Mouse (Mus musculus): ENCODE data around the gene Tspan9.
A peak's percentile ranks its signal among the peaks of the same experiment; 100 is the strongest.

Tspan9 gene

DNA sequence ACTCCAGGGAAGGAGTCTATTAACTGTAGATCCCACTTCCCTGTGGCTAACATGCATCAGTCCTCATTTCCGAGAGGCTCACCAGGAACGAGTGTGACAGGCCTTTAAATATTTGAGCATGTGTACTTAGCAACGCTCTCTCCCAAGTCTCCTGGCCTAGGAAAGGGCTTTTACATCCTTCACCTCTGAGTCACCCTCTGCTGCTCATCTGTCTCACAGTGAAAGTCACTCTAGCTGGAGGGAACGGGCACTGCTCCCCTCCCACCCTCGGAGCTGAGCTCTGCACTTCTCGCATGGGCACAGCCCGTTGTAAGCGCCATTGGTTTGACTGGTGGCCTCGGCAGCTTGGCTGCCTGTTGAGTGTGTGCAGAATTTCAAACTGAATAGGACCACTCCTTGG lies 169.4 kb downstream of the Tspan9 start:
- no peak for DNase-seq

DNA sequence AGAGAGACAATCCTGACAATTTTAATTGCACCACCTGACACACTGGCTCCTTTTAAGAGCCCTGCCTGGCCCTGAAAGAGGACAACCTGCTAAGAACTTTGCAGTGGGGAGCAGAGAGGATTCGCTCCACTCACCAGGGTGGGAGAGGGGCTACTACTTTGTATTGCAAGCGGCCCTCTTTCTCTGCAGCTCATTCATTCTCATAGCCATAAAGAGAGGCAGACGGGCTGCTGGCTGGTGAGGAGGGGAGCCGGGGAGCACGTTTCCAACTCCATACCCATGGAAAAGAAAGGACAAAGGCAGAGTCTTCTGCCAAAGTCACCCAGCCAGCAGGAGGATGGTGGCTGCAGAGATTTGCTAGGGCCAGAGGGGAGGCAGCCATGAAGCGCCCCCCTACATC lies 169.8 kb downstream of the Tspan9 start:
- no peak for DNase-seq

DNA sequence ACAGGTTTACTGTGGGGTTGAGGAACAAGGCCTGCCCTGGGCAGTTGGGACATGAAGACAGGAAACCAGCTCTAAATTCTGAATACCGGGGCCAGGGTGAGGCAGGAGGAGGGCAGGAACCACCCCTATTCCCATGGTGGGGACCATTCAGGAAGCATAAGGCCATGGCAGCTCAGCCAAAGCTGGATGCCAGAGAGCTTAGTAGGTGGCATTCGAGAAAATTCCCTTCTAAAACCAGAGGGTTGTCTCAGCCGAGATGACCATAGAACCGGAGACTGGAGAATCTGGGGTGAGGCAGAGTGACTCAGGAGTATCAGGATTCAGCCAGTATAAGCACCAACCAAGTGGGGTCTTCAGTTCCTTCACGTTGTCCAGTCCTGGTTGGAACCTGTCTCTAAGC lies 171.5 kb downstream of the Tspan9 start:
- DNase-seq: no peak

DNA sequence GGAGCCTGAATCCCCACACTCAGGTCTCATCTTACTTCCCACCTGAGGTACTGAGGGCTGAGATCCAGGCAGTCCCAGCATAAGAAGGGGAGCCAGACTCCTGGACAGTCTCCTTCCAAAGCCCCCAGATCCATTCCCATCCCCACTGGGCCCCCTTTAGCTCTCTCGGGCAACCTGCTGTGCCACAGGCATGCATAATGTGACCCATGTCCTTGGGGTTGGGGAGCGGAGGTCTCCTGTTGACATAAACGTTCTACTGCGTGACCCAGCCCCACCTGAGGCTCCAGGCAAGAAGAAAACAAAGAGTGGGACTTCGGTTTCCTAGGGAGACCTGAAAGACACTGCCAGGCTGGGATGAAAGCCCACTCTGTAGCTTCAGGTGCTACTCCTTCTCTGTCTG lies 172.5 kb downstream of the Tspan9 start:
- DNase-seq: no peak

DNA sequence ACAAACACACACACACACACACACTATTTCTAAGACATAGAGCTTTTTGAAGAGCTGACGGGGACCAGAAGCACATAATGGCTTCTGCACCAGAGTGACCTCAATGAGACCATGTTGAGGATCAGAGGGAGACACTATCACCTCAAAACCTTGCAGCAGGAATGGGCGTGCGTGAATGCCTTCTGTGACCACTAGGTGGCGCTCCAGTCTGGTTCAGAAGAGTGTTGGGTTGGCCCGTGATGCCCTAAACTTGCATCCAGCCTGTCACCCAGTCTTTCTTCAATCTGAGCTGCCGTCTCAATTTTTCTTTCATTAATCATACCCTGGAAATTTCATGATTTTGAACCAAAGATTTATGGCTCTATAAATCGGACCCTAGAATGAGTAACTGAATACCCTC lies 173.3 kb downstream of the Tspan9 start:
- DNase-seq: peak; percentile 78

DNA sequence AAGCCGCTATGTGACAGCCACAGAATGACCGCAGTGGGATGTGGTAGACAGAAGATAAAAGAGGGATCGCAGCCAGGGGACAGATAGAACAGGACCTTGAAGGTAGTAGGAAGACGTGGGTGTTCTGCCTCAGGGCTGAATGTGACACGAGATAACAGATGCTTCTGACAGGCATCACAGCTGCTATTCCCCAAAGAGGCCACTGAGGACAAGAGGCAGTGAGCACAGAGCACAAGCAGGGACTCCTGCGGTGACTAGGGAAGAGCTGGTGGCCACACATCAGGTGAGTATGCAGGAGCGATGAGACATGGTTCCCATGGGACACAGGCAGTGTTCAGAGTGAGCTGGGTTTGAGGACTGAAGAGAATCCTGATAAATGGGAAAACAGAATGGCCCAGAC lies 173.7 kb downstream of the Tspan9 start:
- no peak for DNase-seq

DNA sequence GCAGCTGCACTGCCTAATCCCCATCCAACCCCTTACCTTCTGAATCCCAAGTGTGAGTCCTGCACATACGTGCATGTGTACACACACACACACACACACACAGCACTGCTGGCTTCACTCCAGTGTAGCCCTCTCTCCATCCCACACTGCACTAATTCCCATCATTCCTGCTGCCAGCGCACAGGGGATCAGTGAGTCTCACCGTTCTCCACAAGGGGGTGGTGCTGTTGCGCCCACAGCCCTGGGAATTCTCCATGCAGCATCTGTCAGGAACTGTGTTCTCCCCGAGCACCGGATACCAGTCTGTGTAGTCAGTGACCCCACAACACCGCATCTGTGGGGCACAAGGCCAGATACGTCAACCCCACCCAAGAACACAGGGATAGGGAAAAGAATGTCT lies 177.9 kb downstream of the Tspan9 start:
- DNase-seq: no peak

DNA sequence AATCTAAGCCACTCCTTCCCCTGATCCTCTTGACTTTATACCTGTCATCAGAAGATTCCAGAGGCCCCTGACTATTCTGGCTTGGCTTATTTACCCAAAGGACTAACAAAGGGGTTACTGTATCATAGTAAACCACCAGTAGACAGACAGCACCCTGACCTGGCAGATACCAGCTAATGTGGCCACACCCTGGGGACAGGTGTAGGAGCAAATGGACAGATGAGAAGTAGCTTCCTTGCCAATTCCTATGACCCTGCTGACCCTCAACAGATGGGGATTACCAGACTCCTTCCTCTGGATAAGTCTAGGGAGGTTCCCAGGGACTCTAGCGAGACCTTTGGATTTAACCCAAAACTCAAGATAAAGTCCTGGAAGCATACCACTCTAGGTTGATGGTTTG lies 183.2 kb downstream of the Tspan9 start:
- no peak for DNase-seq

DNA sequence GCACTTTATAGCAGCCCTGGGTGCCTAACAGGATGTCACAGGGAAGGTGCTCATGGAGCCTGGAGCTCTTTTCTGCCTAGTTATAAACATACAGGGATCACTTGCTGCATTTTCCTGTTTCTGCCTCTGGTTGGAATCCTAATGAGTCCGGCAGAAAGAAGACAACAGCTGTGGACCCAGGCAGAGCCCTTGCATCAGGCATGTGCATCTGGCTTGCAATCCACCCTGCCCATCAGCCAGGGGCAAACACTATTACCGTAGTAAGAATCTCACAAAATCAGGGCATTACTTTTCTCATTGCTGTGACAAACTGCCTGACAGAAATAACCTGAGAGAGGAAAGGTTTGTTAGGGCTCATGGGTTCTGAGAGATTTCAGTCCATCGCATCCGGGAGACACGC lies 187.2 kb downstream of the Tspan9 start:
- no peak for DNase-seq

DNA sequence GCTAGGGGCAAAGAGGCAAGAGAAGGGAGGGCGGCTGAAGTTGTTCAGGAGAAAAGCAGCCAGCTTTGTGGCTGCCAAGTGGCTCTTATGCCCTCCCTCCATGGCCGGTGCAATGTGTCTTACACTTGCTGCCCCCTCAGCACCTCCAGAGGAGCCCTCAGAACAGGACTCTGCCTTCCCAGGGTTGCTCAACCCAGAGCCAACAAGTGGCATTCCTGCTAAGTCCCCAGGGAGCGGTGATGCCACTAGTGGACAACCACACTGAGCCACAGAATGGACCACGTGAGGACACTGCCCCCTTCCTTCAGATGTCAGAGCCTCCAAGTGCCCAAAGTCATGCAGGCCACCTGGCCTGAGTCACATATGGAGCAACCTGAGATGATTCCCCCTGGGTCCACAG lies 190.3 kb downstream of the Tspan9 start:
- no peak for DNase-seq

DNA sequence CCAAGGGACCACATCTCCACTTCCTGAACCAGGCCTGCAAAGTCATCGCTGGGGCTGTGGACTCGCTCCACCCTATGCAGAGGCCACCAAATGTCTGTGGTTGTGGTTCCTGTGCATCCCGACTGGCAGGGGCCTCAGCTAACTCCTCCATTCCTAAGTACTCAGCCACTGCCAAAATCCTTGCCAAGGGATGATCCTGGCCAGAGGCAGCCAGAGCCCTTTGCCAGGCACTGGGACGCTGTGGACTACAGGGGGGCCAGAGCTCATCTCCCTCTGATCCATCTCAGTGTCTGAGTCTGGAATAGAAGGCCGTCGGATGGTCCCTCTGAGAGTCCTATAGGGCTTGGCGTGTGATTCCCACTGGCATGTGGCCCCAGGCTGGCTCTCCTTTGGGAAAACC lies 193.5 kb downstream of the Tspan9 start:
- no peak for DNase-seq

DNA sequence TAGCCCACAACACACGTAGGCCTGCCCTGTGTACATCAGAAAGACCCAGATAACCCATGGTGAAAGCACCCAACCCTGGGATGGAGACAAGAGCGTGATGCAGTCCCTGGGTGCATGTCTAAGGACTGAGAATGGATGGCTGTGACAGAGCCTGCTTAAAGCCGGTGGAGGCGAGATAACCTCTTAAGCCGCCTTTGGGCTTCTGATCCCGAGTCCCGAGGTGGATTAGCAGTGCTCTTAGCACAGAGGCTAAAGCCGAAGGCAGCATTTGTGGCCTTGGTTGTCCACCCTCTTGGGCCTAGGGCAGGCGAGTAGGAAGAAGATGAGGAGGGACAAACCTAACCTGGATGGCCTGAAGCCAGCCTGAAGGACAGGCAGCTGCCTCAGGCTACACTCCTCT lies 194.7 kb downstream of the Tspan9 start:
- DNase-seq: no peak

DNA sequence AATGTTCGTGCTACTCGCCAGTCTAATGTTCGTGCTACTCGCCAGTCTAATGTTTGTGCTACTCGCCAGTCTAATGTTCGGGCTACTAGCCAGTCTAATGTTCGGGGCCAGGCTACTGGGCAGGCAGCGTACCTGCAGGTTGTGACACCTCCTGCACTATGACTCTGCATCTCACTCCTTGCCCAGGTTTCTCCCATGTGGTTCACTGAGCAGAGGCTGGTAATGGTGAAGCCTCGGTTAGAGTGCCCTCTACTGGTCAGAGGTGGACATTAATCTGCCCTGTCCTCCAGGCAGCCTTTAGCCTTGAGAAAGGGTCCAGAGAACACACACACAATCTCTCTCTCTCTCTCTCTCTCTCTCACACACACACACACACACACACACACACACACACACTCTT lies 197.7 kb downstream of the Tspan9 start:
- peak; percentile 53 for DNase-seq

DNA sequence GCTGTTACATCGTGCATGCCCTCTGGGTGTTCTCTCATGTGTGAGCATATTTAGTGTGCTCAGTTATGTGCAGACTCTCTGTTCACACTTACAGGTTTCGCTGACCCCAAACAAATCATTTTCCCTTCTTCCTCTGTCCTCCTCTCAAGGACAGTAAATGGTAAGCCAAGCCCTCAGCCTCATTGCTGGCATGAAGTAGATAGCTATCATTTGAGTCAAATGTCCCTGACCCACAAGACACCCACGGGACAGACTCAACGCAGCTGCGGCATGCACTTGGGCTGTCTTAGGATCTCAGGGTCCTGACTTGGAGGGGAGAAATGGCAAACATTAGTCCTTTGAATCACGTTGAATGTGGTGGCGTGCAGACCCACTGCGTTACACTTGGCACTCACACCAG lies 201.0 kb downstream of the Tspan9 start:
- no peak for DNase-seq

DNA sequence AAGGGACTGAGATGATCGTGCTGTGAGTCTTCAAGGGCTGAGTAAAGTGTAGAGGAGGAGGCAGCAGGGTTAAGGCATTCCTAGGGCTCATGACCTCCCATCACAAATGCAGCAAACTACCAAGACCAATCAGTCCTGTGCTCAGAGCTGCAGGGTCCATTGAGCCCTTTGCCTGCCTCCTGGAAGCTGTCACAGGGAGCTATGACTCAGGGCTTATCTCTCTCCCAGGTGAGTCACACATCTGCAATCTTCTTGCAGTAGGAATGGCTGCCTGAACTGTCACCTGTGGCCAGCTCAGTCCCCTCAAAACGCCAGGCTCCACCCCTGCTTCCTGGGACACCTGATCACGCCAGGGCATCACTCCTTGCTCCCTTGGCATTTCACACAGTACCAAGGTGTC lies 208.3 kb downstream of the Tspan9 start:
- no peak for DNase-seq

DNA sequence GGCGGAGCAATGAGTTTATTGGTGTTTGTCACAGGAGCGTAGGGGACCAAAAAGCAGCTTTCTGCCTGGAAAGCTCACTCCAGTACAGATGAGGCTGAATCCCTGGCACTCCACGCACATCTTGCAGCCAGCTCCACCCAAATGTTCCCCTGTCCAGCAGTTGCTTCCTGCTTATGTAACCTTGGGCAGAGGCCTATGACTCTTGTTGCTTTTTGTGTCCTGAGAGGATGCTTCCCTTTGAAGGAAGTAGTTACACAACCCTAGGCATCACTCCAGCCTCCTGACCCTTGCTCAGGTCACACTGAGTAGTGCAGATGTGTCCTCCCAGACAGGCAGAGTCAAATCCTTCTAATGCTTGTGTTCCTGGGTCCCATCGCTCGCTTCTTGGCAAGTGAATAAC lies 209.6 kb downstream of the Tspan9 start:
- no peak for DNase-seq

DNA sequence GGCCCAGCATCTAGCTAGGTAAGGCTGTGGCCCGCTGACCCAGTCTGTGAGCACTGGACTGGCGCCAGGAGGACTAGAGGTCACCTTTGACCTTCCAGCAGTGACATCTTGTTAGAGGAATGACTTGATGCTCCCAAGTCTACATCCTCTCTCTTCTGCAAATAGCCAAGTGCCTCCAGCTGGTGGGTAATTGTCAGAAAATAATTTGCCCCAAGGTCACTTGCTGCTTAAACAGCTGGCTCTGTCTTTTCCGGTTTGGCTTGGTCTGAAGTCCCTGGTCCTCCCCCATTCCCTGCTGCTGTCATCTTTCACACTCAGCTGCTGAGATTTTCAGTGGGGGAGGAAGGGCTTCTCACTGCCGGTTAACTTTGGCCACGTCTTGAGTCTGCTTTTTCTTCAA lies 210.7 kb downstream of the Tspan9 start:
- no peak for DNase-seq

DNA sequence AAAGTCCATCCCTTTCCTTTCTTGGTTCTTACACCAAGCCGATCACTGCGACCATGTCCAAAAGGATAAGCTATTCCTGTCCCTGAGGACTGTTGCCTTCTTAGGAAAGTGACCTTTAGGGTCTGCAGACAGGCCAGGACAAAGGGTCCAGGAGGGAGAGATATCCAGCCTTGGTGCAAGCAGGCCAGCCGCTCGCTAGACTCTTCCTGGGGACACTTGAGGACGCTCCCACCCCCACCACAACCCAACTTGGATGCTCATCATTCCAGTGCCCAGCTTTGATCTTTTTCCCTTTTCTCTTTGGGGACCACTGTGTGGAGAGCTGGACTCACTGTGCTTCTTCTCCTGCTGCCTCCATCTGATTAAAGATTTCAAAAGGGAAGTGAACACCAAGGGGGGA lies 214.7 kb downstream of the Tspan9 start:
- no peak for DNase-seq

DNA sequence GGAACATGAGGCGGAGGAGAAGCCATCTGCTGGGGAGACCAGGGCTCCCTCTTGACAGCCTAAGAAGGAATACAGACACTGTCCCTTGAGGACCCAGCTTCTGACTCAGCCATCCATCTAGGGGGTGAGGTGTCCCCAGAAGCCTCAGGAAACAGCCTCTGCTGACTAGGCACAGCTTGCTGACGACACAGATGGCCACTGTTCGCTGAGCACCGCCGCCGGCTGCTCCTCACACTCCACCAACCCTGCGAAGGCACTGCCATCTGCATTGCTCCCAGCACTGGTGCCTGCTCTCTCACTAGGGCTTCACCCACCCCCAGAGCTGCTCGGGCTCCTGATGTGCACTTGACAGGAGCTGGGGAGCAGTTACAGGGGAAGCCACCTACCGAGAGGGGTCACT lies 217.5 kb downstream of the Tspan9 start:
- DNase-seq: no peak

DNA sequence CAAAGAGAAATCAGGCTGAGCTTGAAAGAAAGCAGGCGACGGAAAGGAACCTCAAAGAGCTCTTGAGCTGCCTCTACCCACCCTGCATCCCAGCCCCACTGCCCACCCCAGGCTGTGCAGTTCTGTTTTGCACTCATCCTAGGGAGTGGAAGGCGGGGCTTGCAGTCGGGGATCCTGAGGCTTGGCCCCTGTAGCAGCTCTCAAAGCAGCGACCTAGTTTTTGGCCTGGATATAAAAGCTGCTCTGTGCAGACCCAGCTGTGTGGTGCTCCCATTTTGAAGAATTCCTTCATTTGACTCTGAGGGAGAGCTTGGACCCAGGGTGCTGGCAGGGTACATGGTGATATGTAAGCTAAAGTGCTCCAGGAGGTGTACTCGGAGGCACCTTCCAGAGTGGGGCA lies 218.6 kb downstream of the Tspan9 start:
- no peak for DNase-seq

DNA sequence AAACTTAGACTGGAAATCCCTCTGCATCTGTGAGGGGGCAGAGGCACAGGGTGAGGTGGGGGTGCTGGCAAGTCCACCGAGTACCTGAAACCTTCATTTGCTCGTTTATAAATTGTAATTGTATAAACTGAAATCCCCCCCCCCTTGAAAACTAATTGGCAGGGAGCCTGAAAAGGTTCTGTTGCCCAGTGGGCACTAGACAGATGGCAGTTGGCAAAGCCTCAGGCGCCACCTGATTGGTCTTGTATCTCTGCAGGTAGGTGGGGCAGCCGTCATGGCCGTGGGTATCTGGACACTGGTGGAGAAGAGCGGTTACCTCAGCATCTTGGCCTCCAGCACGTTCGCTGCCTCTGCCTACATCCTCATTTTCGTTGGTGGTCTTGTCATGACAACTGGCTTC lies 220.1 kb downstream of the Tspan9 start:
- DNase-seq: no peak

DNA sequence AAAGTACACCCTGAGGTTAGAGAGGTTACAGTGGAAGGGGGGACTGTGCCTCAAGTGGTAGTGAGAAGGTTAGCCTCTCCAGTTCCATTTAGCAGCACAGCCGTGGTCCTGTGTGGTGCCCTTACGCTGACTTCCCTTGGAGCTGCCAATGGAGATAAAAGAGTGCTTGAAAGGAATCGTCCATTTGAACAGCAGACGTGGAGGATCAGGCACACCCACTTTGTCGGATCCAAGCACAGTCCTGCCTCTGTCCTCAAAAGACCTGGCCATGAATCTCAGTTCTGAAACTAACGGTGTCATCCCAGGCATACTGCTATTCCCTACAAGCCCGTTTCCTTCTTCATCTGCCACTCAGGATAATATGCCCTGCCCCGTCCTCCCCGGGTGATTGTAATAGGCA lies 221.4 kb downstream of the Tspan9 start:
- DNase-seq: no peak

DNA sequence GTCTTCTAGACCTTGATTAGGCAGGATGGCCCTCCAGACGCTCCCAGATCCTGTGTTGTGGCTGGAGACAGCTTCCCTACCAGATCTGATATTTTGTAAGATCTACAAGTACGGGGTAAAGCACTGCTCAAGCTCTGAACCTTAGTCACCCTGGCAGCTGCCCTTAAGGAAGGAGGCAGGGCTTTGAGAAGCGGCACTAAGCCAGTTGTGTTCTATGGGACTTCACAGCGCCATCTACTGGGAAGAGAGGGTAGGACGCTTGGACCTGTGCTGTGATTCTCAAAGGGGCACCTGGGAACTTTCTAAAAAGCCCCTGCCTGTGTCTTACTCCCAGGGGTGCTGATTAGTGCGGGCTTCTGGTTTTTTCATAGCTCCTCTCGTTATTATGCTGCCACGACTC lies 222.7 kb downstream of the Tspan9 start:
- DNase-seq: peak; percentile 57

DNA sequence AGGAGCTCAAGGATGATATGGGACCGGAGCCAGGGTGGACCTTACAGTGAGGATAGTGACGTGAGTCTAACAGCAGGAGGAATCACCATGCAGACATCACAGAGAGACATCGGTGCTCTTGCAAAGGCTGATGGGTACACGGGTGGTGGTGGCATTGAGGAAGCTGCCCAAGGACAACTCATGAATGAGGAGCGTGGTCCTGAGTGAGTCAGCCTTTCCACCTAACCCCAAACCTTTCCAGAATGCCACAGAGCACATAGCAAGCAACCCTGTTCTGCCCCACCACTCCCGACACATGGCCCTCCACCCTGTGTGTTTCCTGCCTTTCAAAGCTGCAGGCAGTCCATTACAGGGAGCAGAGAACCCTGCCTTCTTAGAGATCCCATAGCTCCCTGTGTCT lies 223.9 kb downstream of the Tspan9 start:
- DNase-seq: no peak

DNA sequence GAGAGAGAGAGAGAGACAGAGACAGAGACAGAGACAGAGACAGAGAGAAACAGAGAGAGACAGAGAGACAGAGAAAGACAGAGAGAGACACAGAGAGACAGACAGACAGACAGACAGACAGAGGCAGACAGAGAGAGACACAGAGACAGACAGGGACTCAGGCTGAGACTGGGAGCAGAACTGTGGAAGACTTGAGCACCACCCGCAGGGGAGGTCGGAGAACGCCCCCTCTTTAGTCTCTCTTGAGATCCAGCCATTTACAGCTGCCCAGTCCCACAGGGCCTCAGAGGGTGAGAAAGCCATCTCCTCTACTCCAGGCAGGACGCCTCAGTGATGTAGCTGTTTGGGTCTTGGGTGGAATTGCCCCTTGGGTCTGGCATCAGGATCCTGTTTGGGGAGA lies 225.7 kb downstream of the Tspan9 start:
- DNase-seq: no peak

DNA sequence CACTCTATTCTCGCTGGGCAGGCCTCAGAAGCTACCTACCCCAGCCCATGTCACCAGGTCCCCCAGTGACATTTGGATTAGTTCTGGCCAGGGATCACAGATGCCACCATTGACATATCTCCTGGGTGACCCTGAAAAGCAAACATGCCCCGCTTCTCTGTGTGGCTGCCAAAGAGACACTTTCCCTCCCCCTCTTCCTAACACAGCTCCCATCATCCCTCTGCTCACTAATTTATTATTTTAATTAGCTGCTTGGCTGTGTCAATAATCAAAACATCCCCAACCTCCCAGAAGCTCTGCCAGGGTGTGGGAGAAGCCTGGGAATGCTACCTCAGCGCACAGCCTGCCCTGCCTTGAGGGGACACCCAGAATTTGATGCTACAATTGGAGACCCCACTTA lies 226.4 kb downstream of the Tspan9 start:
- no peak for DNase-seq

DNA sequence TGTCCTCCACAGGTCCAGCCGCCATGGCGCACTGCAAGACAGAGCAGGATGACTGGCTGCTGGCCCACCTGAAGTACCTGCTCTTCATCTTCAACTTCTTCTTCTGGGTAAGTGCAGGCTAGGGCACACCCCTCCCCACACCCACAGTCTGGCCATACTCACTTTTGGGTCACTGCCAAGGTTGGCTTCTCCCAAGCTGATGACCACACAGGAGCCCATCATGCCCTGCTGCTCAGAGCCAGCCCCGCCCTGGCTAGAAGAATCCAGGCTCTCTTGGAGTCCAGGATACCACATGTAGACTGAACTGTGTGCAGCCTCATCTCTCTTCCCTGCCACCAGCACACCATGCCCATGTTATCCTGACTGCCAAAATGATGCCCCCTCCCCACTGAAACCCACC lies 230.5 kb downstream of the Tspan9 start:
- DNase-seq: no peak
